Mouse (Mus musculus) liver, embryonic 15.5 days (tissue): ENCODE data around the gene Intu. TPM values are rescaled to one million over a fixed set of nuclear protein-coding genes. Genes with fewer than 3 reads are reported as not detected.

Source experiments
- ATAC-seq: fragments of 200-750 bp; cut with Nextera tagmentation; 2 replicates; pipeline ENCODE4 v1.8.0; 2017; ENCODE audit warnings: moderate number of reproducible peaks, mild to moderate bottlenecking, moderate library complexity; ENCODE audit not compliant: insufficient read depth
- H3K27ac ChIP-seq: fragments of 300-500 bp; sonication (generic); replicated peaks from 2 replicates; pipeline ENCODE4 v1.5.1; 2015; ENCODE audit warnings: mild to moderate bottlenecking, inconsistent platforms
- H3K27me3 ChIP-seq: fragments of 300-500 bp; sonication (generic); 2 replicates; pipeline ENCODE4 v1.6.1; 2015; ENCODE audit warnings: mild to moderate bottlenecking, inconsistent platforms
- H3K36me3 ChIP-seq: fragments of 300-500 bp; sonication (generic); replicated peaks from 2 replicates; pipeline ENCODE4 v1.6.1; 2015; ENCODE audit warnings: moderate library complexity, mild to moderate bottlenecking, inconsistent platforms
- H3K4me1 ChIP-seq: fragments of 300-500 bp; sonication (generic); replicated peaks from 2 replicates; pipeline ENCODE4 v1.6.1; 2015; ENCODE audit warnings: inconsistent platforms
- H3K4me2 ChIP-seq: fragments of 300-500 bp; sonication (generic); 2 replicates; pipeline ENCODE4 v1.6.1; 2015; ENCODE audit warnings: moderate library complexity, mild to moderate bottlenecking, inconsistent platforms
- H3K4me3 ChIP-seq: fragments of 300-500 bp; sonication (generic); replicated peaks from 2 replicates; pipeline ENCODE4 v1.5.1; 2015; ENCODE audit warnings: mild to moderate bottlenecking, inconsistent platforms
- H3K9ac ChIP-seq: fragments of 300-500 bp; sonication (generic); 2 replicates; pipeline ENCODE4 v1.6.1; 2015; ENCODE audit warnings: moderate library complexity, mild to moderate bottlenecking, inconsistent platforms
- H3K9me3 ChIP-seq: fragments of 300-500 bp; sonication (generic); replicated peaks from 2 replicates; pipeline ENCODE4 v1.6.1; 2016; ENCODE audit warnings: inconsistent platforms
- WGBS: fragments of 180-500 bp; shearing (Covaris S2); methylation state at CpG from one replicate; pipeline ENCODE4 v1.1.7; 2015; ENCODE audit warnings: mixed read lengths; ENCODE audit not compliant: insufficient replicate concordance; 5-methylcytosine and 5-hydroxymethylcytosine counted together
- polyA plus RNA-seq: library from polyadenylated mRNA; unstranded; fragments of >200 nt; fragmentation: Nextera tagmentation; extraction: Ambion mirVana; gene quantifications from 2 replicates; pipeline ENCODE4 v1.2.1, GENCODE M21; 2015

The Intu gene
- polyA plus RNA-seq, 1 experiment from 2014 or later = 0.69 TPM

DNA sequence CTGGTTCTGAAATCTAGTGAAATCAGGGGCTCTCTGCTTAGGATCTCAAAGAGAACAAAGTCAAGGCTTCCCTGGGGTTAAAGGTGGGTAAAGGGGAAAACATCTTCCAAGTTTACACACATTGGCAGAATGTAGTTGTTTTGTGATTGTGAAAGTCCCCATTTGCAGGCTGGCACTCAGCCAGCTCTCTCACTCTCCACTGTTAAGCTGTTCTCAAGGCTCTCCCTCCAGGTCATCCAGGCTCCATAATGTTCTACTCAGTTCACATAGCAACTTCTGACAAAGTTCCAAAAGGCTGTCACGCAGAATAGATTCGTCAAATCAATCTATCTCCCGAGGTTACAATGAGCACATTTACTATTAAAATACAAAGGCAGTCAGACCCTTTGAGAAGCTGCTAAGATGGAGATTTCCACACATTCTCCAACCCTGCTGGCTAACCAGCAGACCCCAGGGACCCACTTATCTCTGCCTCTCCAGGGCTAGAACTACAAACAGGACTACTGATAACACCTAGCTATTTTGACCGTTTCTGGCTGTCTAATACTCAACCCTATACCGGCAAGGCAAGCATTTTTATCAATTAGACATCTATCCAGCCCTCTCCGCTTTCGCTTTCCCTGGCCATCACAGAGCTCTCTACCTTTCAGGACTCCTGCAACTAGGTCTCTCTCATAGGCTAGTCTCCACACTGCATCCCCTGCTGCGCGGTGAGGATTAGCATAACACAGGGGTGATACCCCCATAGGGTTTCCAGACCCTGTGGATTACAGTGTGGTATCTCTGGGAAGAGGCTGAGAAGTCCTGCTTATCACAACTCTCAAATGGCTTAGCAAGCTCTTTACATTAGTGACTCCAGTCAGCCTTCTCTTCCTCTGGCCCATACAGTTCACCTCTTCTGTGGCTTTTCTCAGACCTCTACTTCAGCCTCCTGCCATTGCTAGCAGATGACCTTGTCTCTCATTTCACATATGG is 2.8 kb upstream of the Intu start:
- H3K4me2 ChIP-seq = peak overlapping the region; percentile 45
- no peak overlapping the region for H3K27ac ChIP-seq
- no peaks in the 10 kb centered on the region for H3K36me3 ChIP-seq
- no peak overlapping the region for H3K9ac ChIP-seq
- H3K9me3 ChIP-seq = no peaks in the 10 kb centered on the region
- H3K27me3 ChIP-seq = peaks cover 25% of the 10 kb centered on the region
- peaks cover 29% of the 10 kb centered on the region for H3K4me1 ChIP-seq
- 9% methylated on average over 9 of the region's 9 CpGs for WGBS
- no peak overlapping the region for H3K4me3 ChIP-seq
- ATAC-seq = peak; percentile 51

DNA sequence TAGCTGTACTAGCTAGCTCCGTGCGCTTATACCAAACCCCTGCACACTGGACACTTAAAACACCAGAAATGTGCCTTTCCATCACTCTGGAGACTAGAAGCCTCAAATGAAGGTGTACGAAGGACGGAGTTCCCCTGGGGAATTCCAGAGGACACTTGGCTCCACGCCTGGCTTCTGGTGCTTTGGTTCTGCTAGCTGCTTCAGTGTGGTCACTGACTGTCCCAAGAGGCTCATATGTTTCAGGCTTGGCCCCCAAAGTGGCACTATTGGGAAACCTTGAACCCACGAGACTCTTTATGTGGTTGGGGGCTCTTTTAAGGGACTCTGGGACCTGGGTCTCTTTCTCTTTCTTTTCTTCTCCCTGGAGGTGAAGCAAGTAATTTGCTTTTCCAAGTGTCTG is 2.1 kb upstream of the Intu start:
- H3K4me1 ChIP-seq = peaks cover 28% of the 10 kb centered on the region
- H3K9ac ChIP-seq = no peak overlapping the region
- H3K4me3 ChIP-seq = no peak overlapping the region
- H3K4me2 ChIP-seq = peak overlapping the region; percentile 45
- no peak overlapping the region for H3K27ac ChIP-seq
- no peaks in the 10 kb centered on the region for H3K9me3 ChIP-seq
- WGBS = 44% methylated on average over 6 of the region's 6 CpGs
- no peak for ATAC-seq
- H3K27me3 ChIP-seq = peaks cover 31% of the 10 kb centered on the region
- H3K36me3 ChIP-seq = no peaks in the 10 kb centered on the region

DNA sequence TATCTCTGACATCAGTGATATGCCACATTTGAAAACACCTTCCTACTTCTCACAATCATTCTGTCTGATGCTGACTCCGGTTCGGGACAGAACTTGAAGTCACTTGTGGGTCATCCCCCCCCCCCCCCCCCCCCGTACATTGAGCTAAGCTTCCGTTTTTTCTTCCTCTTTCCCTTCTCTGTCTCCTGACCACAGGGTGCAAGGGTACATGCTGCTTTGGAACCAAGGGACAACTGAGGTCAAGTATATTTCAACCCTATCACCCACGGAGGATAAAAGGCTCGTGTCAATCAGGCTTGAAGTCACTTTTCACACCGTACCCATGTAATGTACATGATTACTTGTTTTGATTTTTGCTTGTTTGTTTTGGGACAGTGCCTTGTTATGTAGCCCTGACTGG is 241 bp upstream of the Intu start:
- Histone ChIP-seq H3K9me3 (no peaks in the 10 kb centered on the region), H3K36me3 (no peaks in the 10 kb centered on the region), H3K27ac (no peak overlapping the region), H3K4me2 (peak overlapping the region; percentile 78), H3K4me1 (peaks cover 28% of the 10 kb centered on the region), H3K27me3 (peaks cover 36% of the 10 kb centered on the region), H3K4me3 (no peak overlapping the region; the same call in 1 of the 2 replicates), H3K9ac (no peak overlapping the region)
- WGBS = 6% methylated on average over 7 of the region's 7 CpGs
- no peak for ATAC-seq

DNA sequence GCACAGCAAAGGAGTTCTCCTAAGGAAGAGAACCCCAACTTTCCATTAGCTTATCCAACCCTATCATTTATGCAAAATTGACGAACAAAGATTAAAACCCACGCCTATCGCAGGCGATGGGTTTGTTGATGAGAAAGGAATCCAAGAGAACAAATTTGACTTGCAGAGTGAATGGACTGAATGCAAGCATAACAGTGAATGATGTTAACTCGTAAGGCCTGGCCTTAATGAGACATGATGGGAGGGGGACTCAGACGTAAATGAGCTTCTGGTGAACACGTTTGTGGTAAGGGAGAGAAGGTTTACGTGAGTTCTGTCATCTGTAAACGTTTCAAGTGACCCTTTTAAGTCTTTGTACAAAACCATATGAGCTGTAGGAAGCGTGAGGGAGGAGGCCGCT is 1.2 kb downstream of the Intu start:
- no peaks in the 10 kb centered on the region for H3K9me3 ChIP-seq
- H3K36me3 ChIP-seq = no peaks in the 10 kb centered on the region
- 22% methylated on average over 11 of the region's 11 CpGs for WGBS
- H3K9ac ChIP-seq = no peak overlapping the region
- no peak overlapping the region for H3K27ac ChIP-seq
- H3K4me1 ChIP-seq = peaks cover 28% of the 10 kb centered on the region
- peaks cover 36% of the 10 kb centered on the region for H3K27me3 ChIP-seq
- no peak overlapping the region for H3K4me3 ChIP-seq
- no peak for ATAC-seq
- peak overlapping the region; percentile 78 for H3K4me2 ChIP-seq

DNA sequence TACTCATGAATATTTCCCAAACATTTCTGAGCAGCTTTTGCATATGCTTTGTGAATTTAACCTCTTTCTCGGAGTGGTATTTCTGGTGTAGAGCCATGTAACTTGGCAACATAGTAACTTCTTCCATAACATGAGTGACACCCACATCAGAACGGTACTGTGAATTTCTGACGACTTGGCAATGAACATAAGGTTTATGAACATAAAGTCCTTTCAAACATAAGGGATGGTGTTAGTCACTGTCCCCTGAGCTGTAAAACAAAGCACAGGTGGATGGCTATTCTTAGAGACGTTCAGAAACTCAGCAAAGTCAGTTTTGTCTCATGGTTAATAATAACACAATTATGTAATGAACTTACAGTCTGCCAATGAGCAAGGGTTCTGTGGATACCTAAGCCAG is 3.1 kb downstream of the Intu start:
- H3K4me3 ChIP-seq = no peak overlapping the region
- peaks cover 12% of the 10 kb centered on the region for H3K4me1 ChIP-seq
- H3K27me3 ChIP-seq = peaks cover 36% of the 10 kb centered on the region
- no peak overlapping the region for H3K9ac ChIP-seq
- H3K9me3 ChIP-seq = no peaks in the 10 kb centered on the region
- no peaks in the 10 kb centered on the region for H3K36me3 ChIP-seq
- H3K27ac ChIP-seq = no peak overlapping the region
- H3K4me2 ChIP-seq = no peak overlapping the region
- WGBS = 47% methylated on average over 4 of the region's 4 CpGs
- ATAC-seq = no peak

DNA sequence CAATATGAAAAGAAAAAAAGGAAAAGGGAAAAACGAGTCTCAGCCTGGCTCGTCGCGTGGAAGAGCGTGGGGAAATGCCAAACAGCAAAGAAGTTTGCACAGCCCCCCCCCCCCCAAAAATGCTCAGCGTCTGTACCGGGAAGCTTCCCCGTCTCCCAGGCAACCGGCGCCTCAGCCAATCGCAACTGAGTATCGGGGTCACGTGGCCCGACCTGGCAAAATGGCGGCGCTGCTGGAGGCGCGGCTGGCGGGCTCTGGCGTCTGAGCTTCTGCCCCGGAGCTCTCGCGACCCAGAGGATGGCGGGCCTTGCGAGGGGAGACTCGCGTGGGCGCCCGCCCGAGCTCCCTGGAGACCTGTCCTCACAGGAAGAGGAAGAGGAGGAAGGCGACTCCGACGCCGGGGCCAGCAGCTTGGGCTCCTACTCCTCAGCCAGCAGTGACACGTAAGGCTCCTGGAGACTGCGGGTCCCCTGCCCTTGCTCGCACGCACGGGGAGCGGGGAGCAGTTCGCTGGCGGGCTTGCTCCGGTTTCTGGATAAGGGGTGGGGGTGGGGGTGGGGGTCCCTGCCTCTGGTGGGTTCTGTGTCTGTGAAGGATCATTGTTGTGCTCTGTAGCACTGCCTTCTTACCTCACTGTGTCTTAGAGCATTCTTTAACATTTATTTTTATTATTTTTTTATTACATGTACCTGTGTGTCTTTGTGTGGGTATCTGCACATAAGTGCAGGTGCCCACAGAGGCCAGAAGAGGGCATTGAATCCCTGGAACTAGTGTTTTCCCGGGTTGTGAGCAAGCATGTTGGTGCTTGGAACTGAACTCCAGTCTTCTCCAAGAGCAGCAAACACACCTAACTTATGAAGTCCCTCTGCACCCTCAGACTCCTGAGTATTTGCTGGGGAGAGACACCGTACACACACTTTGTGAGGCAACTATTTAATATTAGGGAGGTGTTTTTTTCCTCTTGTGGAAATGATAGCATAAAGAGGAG is 9.8 kb downstream of the Intu start:
- H3K4me1 ChIP-seq = peaks cover 6% of the 10 kb centered on the region; the same call in 1 of the 2 replicates
- no peaks in the 10 kb centered on the region for H3K9me3 ChIP-seq
- ATAC-seq = peak; percentile 66
- H3K36me3 ChIP-seq = no peaks in the 10 kb centered on the region
- peak overlapping the region; percentile 60 for H3K9ac ChIP-seq
- H3K4me2 ChIP-seq = peak overlapping the region; percentile 77
- WGBS = 3% methylated on average over 45 of the region's 45 CpGs
- peak overlapping the region; percentile 70 for H3K4me3 ChIP-seq
- no peak overlapping the region for H3K27ac ChIP-seq
- no peaks in the 10 kb centered on the region for H3K27me3 ChIP-seq

DNA sequence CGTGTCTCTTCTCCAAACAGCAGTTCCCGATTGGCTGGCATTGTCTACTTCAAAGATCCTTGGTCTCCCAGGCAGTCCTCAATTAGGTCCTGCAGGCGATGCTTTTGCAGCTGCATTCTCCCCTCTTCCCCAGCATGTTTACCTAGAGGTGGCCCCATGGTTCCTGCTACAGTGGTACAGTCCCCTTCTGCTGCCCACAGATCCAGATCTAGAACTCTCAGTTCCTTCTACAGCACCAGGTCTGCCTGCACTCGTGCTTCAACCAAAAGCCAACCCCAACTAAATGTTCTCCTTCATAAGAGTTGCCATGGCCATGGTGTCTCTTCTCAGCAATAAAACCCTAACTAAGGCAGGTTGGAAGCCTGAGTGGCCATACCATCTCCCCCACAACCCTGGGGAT is 15.5 kb downstream of the Intu start:
- no peak overlapping the region for H3K9ac ChIP-seq
- ATAC-seq = no peak
- H3K4me1 ChIP-seq = no peaks in the 10 kb centered on the region
- no peaks in the 10 kb centered on the region for H3K36me3 ChIP-seq
- H3K9me3 ChIP-seq = no peaks in the 10 kb centered on the region
- no peaks in the 10 kb centered on the region for H3K27me3 ChIP-seq
- 47% methylated on average over 4 of the region's 4 CpGs for WGBS
- no peak overlapping the region for H3K27ac ChIP-seq
- H3K4me2 ChIP-seq = no peak overlapping the region
- H3K4me3 ChIP-seq = no peak overlapping the region

DNA sequence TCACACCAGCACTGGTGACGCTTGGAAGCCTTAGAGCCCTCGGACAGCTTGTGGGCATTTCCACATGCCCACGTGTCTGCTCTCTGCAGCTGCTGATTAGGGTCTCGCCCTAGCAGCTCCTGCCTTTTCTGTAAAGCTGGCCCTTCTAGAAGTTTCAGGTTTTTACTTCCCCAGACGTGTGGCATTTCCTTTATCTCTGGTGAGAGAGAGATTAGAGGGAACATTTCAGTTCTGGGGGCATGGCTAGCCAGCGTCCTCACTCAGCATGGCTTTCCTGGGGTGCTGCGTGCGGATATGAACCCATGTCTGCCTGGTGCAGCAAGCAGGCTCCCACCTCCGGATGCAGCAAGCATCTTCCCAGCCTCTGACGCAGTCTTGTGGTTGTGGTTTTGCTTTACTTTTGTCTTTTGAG is 121.9 kb downstream of the Intu start:
- peaks cover 3% of the 10 kb centered on the region; the same call in 1 of the 2 replicates for H3K4me1 ChIP-seq
- no peaks in the 10 kb centered on the region for H3K27me3 ChIP-seq
- no peaks in the 10 kb centered on the region for H3K36me3 ChIP-seq
- H3K27ac ChIP-seq = no peak overlapping the region
- no peak for ATAC-seq
- H3K4me3 ChIP-seq = no peak overlapping the region
- H3K9ac ChIP-seq = no peak overlapping the region
- no peaks in the 10 kb centered on the region for H3K9me3 ChIP-seq
- 18% methylated on average over 10 of the region's 10 CpGs for WGBS
- no peak overlapping the region for H3K4me2 ChIP-seq

DNA sequence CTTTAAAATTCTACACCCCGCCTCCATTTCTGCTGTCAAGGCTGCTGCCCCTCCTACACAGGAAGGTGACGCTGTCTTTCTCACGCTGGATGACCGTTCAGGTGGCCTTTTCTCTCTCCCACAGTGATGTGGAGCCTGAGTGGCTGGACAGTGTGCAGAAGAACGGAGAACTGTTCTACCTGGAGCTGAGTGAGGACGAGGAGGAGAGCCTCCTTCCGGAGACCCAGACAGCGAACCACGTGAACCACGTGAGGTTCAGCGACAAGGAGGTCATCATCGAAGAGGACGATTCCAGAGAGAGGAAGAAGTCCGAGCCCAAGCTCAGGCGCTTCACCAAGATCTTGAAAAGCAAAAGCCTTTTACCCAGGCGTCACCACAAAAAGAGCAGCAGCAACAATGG is 122.5 kb downstream of the Intu start:
- Histone ChIP-seq H3K4me3 (no peak overlapping the region), H3K36me3 (no peaks in the 10 kb centered on the region), H3K9ac (no peak overlapping the region), H3K9me3 (no peaks in the 10 kb centered on the region), H3K4me2 (no peak overlapping the region), H3K4me1 (peaks cover 3% of the 10 kb centered on the region; the same call in 1 of the 2 replicates), H3K27me3 (no peaks in the 10 kb centered on the region), H3K27ac (no peak overlapping the region)
- WGBS = 80% methylated on average over 16 of the region's 16 CpGs
- ATAC-seq = no peak

DNA sequence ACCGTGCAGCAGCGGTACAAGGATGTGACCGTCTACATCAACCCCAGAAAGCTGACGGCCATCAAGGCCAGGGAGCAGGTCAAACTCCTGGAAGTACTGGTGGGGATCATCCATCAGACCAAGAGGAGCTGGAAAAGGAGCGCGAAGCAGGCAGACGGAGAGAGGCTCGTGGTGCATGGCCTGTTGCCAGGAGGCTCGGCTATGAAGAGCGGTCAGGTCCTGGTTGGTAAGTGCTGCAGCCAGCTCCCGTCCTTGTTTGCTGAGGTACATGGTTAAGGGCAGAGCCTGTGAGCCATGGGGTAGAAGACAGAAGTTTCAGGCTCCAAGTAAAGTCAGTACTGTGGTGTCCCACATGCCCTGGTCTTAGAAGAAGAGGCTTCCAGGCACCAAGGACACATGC is 122.9 kb downstream of the Intu start:
- ATAC-seq = no peak
- no peak overlapping the region for H3K4me2 ChIP-seq
- no peaks in the 10 kb centered on the region for H3K9me3 ChIP-seq

DNA sequence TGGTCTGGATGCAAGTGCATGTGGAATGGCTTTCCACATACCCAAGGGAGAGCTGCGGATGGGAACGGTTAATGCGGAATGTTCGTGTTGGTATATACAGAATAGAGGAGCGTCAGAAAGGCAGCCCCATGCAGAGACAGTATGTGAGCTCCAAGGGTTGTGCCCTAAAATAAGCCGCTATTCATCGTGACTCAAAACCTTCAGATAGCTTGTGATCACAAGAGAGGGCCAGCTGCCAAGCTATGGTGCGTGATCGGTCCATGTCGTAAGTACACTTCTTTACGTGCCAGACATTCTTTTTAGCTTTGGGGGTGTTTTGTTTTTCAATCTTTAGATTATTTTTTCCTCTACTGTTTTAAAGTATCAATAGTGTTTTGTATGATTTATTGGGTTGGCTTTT is 124.5 kb downstream of the Intu start:
- ATAC-seq = no peak
- Histone ChIP-seq H3K4me1 (peaks cover 3% of the 10 kb centered on the region; the same call in 1 of the 2 replicates), H3K4me2 (no peak overlapping the region), H3K9me3 (no peaks in the 10 kb centered on the region), H3K9ac (no peak overlapping the region), H3K27me3 (no peaks in the 10 kb centered on the region), H3K4me3 (no peak overlapping the region), H3K27ac (no peak overlapping the region), H3K36me3 (no peaks in the 10 kb centered on the region)
- 83% methylated on average over 11 of the region's 11 CpGs for WGBS

More for the DNA sequence above, 122.9 kb downstream of the Intu start:
- Histone ChIP-seq H3K27ac (no peak overlapping the region), H3K4me3 (no peak overlapping the region), H3K36me3 (no peaks in the 10 kb centered on the region), H3K27me3 (no peaks in the 10 kb centered on the region), H3K9ac (no peak overlapping the region), H3K4me1 (peaks cover 3% of the 10 kb centered on the region; the same call in 1 of the 2 replicates)
- 80% methylated on average over 11 of the region's 11 CpGs for WGBS
